Comparison of ENCODE assay signal across 24 mouse cellular contexts in the genomic region with DNA sequence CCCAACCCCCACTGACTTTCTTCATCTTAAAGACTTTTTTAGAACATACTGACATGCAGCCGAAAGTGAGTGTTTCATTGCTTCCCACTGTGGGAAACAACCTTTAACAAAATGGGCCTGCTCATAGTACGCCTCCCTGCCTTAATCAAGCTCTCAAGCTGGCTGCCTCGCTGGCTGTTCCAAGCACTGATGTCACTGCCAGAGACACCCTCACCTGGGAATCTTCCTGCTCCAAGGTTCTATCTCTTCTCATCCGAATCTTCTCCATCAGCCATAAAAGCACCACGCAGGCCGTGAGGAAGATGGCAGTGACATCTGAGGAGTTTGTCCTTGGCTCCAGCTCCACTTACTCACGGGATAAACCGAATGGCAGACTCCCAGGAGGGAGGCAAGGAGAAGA.
A peak's percentile ranks its signal among the peaks of the same experiment; 100 is the strongest.
DNase-seq lines count a peak whose midpoint lies in the region; TF ChIP-seq lines count a peak whose summit lies in the region.
"Had no signal": no experiment of that assay in that cellular context is flagged by ENCODE, and none has a peak within 500 bp of the region (broad histone marks: within the 10 kb centered on the region; RNA-seq: fewer than 3 reads in every experiment).

No protein-coding gene starts in this region.

- peak; percentile 66 for DNase-seq in cerebellum, adult 2 months
- no peak for DNase-seq in cerebellum, adult 8-10 months
- DNase-seq in left cerebral cortex, adult 2 months (ENCODE audit: extremely low spot score in 1 of 2, low spot score in 2 of 2) = peak in 1 of 2 experiments; percentile 43
- no peak for DNase-seq in left cerebral cortex, postnatal 36 days (ENCODE audit: low spot score in 2 of 2)
- peak; percentile 72 for DNase-seq in cerebellum, adult 9-11 months
- no peak for DNase-seq in urinary bladder, adult 2 months (ENCODE audit: low spot score)
- DNase-seq: heart, adult 2 months; heart, postnatal 4 days; kidney, adult 8-10 months; kidney, postnatal 4 days; liver; lung, adult 2 months; lung, postnatal 10 days; midbrain, embryonic 14.5 days had no signal

- intact Hi-C loops in left cerebral cortex, adult 2 months (cut with DNase I) = no loop called here
- intact Hi-C loops in left cerebral cortex, postnatal 36 days (cut with DNase I) = loop anchor here (5.0 kb wide), 1 partner anchor 76 kb away; no protein-coding TSS in a partner anchor

- WGBS in cerebellum, adult 2 months = 15% methylated on average over 8 of the region's 8 CpGs

- peaks cover 65% of the 10 kb centered on the region for H3K4me1 ChIP-seq in cerebellum, adult 2 months (ENCODE audit: control insufficient read depth, insufficient read depth, low read length)
- H3K4me1 ChIP-seq in cortical plate, adult 2 months (ENCODE audit: control insufficient read depth, insufficient read depth, low read length) = peaks cover 11% of the 10 kb centered on the region

- no peaks in the 10 kb centered on the region for H3K27me3 ChIP-seq in cerebellum, adult 2 months (ENCODE audit: control insufficient read depth, insufficient read depth, low read length)
- H3K27me3 ChIP-seq: embryonic facial prominence, embryonic 13.5 days; forebrain, embryonic 15.5 days; heart, embryonic 12.5 days; hindbrain, embryonic 13.5 days; neural tube, embryonic 15.5 days had no signal

- TF ChIP-seq CTCF in cerebellum, adult 2 months (IDR thresholded peaks at IDR 0.05; ENCODE audit: borderline replicate concordance, insufficient read depth, low read depth, low read length) = no peak
- TF ChIP-seq CTCF in left cerebral cortex, adult 2 months (IDR thresholded peaks at IDR 0.05) = no peak
- no peak for TF ChIP-seq CTCF in cortical plate, adult 2 months (IDR thresholded peaks at IDR 0.05; ENCODE audit: extremely low read depth, insufficient read depth, low read length)

- H3K27ac ChIP-seq in cerebellum, adult 2 months (ENCODE audit: insufficient read depth, low read length) = peak overlapping the region; percentile 26
- H3K27ac ChIP-seq in left cerebral cortex, adult 2 months = peak overlapping the region; percentile 57
- peak overlapping the region; percentile 13; the same call in 1 of the 2 replicates for H3K27ac ChIP-seq in cortical plate, adult 2 months (ENCODE audit: insufficient read depth, low read length)
- H3K27ac ChIP-seq: embryonic facial prominence, embryonic 13.5 days; forebrain, embryonic 10.5 days; forebrain, embryonic 15.5 days; heart, adult 2 months; hindbrain, embryonic 13.5 days; kidney, postnatal 0 days; liver, embryonic 14.5 days; macrophage; neural tube, embryonic 15.5 days had no signal

- no peak for TF ChIP-seq POLR2A in cerebellum, adult 2 months (IDR thresholded peaks at IDR 0.05; ENCODE audit: borderline replicate concordance, insufficient read depth, low read length)
- TF ChIP-seq POLR2A in cortical plate, adult 2 months (IDR thresholded peaks at IDR 0.05; ENCODE audit: extremely low read depth, insufficient read depth, low read length) = no peak

- no peak overlapping the region for H3K4me3 ChIP-seq in cerebellum, adult 2 months (replicated peaks; ENCODE audit: insufficient read depth, low read depth, low read length)
- H3K4me3 ChIP-seq in left cerebral cortex, adult 2 months = no peak overlapping the region
- no peak overlapping the region for H3K4me3 ChIP-seq in cortical plate, adult 2 months (ENCODE audit: insufficient read depth, low read length)
- H3K4me3 ChIP-seq: embryonic facial prominence, embryonic 13.5 days; forebrain, embryonic 10.5 days; forebrain, embryonic 15.5 days; heart, adult 2 months; heart, embryonic 12.5 days; hindbrain, embryonic 13.5 days; neural tube, embryonic 15.5 days had no signal

Comparison
In these comparisons a context has a peak if more than half of its experiments do, and no peak if none do; other contexts are left out.
1. DNase-seq: peak in cerebellum, adult 2 months (2 of 2) and cerebellum, adult 9-11 months (single experiment); none in cerebellum, adult 8-10 months (single experiment), left cerebral cortex, postnatal 36 days (0 of 2) and urinary bladder, adult 2 months (single experiment).
2. Peak in every context shown above with its lines, with median percentiles within 50 percentile points of each other: H3K27ac ChIP-seq.